Mouse (Mus musculus) heart, adult 18-20 months (tissue): ENCODE measurements around the gene Mcm3. TPM values are rescaled to one million over a fixed set of nuclear protein-coding genes. Genes with fewer than 3 reads are reported as not detected.
"Not testable (repeated sequence)": the region's sequence is repeated elsewhere in the genome, so short reads cannot be mapped to it uniquely, and the experiment has no call there.

Experiments
- DNase-seq, 2 experiments: peaks; one replicate each; pipeline ENCODE4 v3.0.0; 2021 to 2022; ENCODE audit warnings: mixed read lengths in 1 of 2
- total RNA-seq, 2 experiments: library from RNA; stranded (reverse); gene quantifications; 2 replicates each; pipeline ENCODE4 v1.2.3; 2021

Gene Mcm3
- total RNA-seq, 2 experiments from 2014 or later: 5.5 to 6.3 TPM

DNA sequence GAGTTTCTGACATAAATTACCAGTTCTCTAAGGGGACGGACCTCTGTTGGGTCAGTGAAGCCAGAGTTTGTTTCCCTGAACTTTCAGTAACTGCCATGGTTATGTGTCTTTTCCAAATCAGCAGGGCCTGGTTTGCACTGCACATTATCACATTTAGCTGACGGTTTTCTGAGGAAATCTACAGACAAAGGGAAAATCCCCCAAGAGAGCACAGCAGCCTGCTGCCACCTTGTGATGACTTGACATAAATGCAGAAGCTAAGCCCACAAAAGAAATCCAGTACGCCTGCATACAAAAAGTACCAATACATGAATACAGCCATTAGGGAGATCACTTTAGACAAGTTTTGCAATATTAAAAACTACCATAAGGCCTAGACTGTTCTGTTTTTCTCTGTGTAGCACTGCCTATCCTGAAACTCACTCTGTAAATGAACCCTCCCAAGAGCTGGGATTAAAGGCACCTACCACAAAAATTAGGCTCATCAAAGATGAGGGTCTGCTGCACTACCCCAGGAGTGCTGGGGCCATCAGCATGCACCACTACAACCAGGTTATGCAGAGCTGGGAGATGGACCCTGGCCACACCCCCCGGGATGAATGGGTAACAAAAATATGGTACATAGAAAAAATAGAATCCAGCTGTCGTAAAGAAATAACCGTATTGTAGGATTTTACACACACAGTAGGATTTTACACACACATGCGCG, 18.3 kb downstream of the Mcm3 start:
- no peak for DNase-seq

DNA sequence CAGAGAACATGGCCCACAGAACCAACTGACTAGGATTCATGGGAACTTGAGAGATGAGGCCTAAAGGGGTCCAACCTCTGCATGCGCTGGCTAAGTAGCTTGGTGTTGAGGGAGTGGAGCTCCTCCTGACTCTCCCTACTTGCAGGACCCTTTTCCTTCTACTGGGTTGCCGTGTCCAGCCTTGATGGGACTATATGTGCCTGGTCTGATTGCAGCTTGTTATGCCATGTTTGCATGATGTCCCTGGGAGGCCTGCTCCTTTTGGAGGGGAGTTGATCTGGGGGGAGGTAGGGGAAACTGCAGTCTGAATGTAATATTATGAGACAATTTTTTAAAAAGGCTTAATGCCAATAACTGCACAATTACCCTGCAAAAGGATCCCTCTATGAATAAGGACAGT, 18.8 kb downstream of the Mcm3 start:
- DNase-seq: no peak

DNA sequence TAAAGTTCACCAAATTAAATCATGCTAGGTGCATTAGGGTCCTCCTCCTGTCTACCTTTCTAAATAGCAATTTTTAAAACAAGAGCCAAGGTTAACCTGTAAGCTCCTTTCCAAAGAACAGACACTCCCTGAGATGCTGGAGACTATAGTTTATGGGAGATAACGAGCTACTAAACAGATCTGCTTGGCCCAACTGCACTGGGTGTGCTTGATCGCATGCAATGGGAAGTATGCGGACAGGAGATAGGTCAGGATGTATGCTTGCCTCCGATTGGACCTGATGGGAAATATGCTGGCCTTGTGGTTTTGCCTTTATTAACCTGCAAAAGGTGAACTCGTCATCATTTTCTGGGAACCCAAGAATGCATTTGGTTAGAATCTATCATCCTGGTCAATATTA, 24.9 kb downstream of the Mcm3 start:
- no peak for DNase-seq

DNA sequence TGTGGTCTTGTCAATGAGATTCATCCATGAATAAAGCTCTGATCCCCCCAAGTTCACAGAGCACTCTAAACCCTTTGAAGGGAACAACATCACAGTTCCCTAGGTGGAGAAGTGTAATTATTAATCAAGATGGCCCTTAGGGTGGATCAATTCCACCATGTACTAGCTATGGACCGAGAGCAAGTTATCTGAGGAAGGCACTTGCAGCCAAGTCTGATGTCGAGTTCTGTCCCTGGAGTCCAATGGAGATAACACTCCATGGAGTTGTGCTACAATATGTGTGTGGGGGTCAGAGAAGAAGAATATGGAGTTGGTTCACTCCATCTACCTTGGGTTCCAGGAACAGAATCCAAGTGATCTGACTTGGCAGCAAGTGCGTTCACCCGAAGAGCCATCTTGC, 25.4 kb downstream of the Mcm3 start:
- DNase-seq: no peak

DNA sequence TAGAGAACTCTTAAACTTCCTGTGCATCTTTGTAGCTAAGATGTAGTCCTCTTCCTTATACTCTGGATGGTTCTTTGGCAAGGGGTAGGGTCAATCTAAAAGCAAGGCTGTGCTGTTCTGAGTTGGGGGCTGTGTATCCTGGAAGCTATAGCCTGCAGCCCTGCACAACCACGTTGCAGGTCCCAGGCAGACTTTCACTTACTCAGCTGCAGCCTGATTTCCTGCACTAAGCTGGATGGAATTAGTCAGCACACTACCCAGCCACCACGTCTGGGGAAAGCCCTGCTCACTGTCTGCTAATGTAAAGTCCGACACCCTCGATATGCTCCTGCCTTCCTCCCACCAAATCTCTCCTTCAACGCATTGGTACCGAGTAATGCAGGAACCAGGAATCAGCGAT, 28.7 kb downstream of the Mcm3 start:
- DNase-seq: no peak

DNA sequence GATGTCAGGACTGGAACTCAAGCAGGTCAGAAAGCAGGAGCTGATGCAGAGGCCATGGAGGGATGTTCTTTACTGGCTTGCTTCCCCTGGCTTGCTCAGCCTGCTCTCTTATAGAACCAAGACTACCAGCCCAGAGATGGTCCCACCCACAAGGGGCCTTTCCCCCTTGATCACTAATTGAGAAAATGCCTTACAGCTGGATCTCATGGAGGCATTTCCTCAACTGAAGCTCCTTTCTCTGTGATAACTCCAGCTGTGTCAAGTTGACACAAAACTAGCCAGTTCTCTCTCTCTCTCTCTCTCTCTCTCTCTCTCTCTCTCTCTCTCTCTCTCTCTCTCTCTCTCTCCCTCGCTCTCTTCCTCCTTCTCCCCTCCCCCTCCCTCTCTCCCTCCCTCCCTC, 29.6 kb downstream of the Mcm3 start, which contains the start of gene Il17f:
Gene Il17f, minus strand, starts transcription at position 101 of the 400 bp plus-strand sequence.
- DNase-seq: not testable (repeated sequence)

DNA sequence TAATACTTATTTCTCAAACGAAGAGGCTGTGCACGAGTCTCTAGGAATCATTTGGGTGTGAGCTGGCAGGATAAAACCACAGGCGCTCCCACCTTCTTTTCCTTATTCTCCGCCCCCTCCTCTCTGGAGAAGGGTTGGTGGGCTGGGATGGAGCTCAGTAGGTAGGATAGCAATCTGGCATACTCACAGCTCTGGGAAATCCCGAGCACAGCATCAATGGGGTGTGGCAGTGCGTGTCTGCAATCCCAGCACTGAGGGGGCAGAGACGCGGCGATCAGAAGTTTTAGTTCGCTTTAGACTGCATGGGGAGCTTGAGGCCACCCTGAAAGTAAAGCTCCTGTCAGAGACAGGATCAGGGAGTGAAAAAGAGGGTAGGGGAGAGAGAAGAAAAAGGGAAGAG, 31.7 kb downstream of the Mcm3 start:
- no peak for DNase-seq

DNA sequence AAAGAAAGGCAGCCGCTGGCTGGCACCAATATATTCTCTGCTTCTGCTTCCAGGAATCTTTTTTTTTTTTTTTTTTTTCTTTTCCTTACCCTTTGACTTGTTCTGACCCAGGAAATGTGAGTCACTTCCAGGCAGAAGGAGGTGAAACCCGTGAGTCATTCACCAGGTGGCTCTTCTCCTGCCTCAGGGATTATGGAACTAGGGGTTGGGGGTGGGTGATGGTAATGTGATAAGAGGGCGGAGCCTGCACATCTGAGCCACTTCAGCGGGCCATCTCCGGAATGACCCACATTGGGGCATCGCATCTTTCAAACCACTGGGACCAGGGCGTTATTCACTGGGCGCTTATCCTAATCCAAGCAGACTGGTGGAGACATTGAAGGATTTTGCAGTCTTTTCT, 33.1 kb downstream of the Mcm3 start:
- no peak for DNase-seq

DNA sequence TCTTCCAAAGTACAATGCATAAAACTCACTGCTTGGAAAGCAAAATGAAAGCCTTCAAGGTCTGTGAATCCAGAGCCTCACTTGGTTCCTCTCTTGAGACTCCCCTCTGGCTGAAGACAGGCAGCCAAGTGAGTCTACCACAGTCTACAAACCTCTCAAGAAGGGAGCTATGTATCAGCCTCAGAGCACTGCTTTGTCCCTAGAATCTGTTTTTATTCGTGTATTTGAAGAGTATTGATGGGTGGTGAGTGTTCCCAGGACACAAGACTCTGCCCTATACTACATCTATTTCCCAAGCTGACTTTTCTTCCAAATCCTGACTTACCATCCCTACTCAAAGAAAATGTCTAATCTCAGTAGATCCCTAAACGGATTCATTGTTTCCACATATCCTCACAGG, 41.7 kb downstream of the Mcm3 start:
- DNase-seq: no peak

DNA sequence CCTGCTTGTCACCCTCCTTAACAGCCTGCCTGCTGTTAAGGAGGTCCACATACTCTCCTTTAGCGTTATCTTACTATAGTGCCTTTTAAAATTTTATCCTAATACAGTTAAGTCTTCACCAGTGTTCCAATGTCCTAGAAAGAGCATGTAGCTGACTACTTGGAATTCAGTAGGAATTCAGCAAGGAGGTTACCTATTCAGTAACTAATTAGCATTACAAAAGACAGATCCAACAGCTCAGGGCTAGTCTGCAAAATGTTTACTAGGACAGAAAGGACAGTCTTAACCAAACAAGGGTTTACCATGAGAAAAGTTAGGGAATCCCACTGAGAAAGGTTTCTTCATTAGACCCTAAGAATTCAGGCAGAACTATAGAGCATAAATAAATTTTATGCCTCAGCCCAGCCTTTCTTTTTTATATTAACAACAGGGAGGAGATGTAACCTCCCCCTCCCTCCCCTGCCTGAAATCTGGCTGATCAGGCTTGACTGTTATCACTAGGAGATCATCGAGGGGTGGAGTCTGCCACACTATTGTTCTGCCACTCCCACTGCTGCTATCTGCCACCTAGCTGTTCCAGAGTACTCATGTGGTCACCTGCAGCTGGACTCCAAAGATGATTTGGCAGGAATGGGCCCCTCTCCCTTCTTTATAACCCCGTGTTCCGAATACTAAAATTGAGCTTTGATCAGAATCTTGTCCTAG, 45.9 kb downstream of the Mcm3 start:
- DNase-seq: not testable (repeated sequence)

DNA sequence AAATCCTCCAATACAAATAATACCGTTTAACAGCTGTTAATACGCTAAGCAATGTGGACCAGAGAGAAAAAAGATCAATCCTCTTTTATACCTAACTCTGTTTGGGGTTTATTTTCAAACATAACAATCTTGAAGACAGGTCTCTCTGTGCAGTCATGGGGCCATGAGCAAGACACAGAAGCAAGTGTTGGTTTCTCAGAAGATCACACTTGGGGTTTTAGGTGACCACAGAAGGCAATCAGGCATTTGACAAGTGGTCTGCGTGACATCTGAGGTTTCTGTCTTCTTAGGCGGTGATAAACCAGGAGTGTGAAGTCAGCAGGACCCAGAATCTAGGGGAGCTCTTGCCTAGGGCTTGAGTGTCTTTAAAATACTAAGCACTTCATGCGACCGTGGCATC, 53.6 kb downstream of the Mcm3 start:
- no peak for DNase-seq

DNA sequence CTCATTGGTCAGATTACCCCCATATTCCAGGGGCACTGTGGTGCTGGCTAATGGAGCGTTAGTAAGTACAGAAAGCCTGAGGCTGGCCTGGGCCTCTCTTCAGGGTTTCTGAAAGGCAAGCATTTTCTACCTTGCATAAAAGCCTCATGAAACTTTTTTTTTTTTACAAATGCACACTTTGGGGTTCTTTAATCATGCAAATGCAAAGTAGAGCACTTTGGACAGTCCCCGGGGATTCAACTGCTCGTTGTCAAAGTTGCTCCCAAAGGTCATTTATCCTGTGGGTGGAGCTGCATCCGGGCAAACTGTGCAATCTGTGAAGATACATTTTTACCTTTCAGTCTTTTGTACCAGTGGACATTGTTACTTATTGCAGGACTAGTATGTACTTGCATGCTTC, 58.7 kb downstream of the Mcm3 start:
- DNase-seq: no peak

DNA sequence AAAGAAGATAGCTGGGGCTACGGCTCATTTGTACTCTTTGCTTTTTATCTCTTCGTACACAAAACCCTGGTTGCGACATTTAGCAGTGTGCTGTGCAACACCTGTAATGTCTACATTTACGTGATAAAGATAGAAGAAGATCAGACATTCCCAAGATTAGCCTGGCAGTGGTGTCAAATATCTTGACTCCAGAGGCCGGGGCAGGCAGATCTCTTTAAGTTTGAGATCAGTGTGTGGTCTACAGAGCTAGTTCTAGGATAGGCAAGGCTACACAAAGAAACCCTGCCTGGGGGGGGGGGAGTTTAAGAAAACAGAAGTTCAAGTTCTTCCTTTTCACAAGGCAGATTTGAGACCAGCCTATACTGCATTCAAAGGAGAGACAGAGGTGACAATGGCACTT, 59.8 kb downstream of the Mcm3 start:
- DNase-seq: no peak

DNA sequence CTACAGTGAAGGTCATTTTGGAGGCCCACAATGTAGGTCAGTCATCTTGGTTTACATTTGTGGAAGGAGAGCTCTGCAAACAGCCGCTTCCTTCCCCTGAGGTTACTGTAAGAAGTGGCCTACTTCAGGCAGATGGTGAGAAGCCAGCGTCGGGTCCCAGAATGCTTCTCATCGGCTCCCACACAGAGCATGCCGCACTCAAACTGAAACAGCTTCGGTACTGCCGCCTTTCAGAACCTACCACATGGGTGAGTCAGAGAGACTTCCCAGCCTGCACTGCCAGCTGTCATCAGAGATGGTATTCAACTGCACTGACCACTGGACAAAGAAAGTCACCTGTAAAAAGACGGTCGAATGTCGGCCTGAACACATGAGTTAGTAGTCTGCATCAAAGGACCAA, 60.3 kb downstream of the Mcm3 start:
- DNase-seq: no peak

DNA sequence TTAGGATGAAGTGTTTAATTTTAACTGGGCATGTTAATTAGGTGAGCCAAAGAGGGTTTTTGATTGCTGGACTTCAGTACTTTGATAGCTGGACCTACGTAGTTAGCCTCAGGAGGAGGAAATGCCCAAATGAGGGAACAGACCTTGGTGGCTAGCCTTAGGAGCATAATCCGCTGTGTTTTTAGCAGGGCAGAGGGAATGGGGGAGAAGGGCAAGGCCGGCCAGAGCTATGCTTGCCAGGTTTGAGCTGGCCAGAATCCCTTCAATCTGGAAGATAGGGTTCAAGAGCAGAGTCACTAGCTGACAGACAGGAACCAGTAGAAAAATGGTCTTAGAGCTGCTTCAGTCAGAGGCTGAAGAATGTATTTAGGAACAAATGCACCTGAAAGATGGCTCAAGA, 62.5 kb downstream of the Mcm3 start:
- DNase-seq: no peak

DNA sequence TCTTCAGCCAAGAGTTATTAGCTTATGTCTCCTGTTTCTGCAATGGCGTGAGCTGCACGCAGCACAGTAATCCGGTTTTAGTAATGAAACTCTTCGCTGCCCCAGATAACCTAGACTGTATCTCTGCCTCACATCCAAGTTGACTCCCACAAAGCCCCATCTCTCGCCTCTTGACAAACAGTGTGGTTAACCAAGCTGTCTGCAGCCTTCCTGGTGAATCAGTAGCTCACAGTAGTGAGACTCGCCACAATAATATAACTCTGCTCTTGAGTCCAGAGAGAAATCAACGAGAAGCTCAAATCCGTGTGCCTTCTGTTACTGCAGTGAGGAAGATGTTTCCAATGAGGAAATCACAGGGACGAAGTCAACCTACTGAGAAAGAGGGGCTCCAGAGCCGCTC, 65.7 kb downstream of the Mcm3 start:
- no peak for DNase-seq

Other genes with a start within 250 kb of the Mcm3 start
- not detected for gene Pkhd1, start 202.2 kb downstream of the Mcm3 start, total RNA-seq
- gene Il17a, start 89.4 kb downstream of the Mcm3 start, total RNA-seq: not detected
- not detected for gene Il17f, start 29.7 kb downstream of the Mcm3 start, total RNA-seq
- gene Paqr8, start 70.3 kb upstream of the Mcm3 start, total RNA-seq: 1 to 10 TPM in 1 of 2 experiments, under 1 TPM in 1; 0.79 to 1.4 TPM
- gene Efhc1, start 131.3 kb upstream of the Mcm3 start, total RNA-seq: under 1 TPM; 0.32 to 0.82 TPM